In genomic region chr2:61656421-61657411, GRCm38 (mm10) we compare ENCODE assay signal across 8 mouse cellular contexts. TPM values are rescaled to one million over a fixed set of nuclear protein-coding genes. Genes with fewer than 3 reads are reported as not detected.
DNase-seq lines count a peak whose midpoint lies in the region; ATAC-seq and TF ChIP-seq lines count a peak whose summit lies in the region.

No protein-coding gene starts in this region.

- peak overlapping the region; percentile 66 for H3K4me3 ChIP-seq in forebrain, postnatal 0 days (ENCODE audit: low read depth, low read length)
- H3K4me3 ChIP-seq in hindbrain, embryonic 11.5 days (ENCODE audit: low read depth, low read length) = peak overlapping the region; percentile 52
- peak overlapping the region; percentile 57 for H3K4me3 ChIP-seq in lung, embryonic 15.5 days

- H3K27me3 ChIP-seq in forebrain, postnatal 0 days (ENCODE audit: insufficient read depth, low read length) = no peaks in the 10 kb centered on the region
- no peaks in the 10 kb centered on the region for H3K27me3 ChIP-seq in hindbrain, embryonic 11.5 days (ENCODE audit: control insufficient read depth, insufficient read depth, low read length)
- no peaks in the 10 kb centered on the region for H3K27me3 ChIP-seq in lung, embryonic 15.5 days

- H3K4me2 ChIP-seq in forebrain, postnatal 0 days (ENCODE audit: low read depth) = peak overlapping the region; percentile 94
- H3K4me2 ChIP-seq in hindbrain, embryonic 11.5 days (replicated peaks; ENCODE audit: low read depth, low read length) = peak overlapping the region; percentile 93
- peak overlapping the region; percentile 100 for H3K4me2 ChIP-seq in lung, embryonic 15.5 days

- peak; percentile 46 for DNase-seq in T-cell, adult 2 months (ENCODE audit: low spot score)
- peak; percentile 77 for DNase-seq in cerebellum, adult 8-10 months
- DNase-seq in forebrain, postnatal 0 days = peak; percentile 95
- peak; percentile 79 for DNase-seq in hindbrain, embryonic 11.5 days (ENCODE audit: low spot score)
- peak; percentile 92 for DNase-seq in layer of hippocampus, adult 9-11 months
- peak; percentile 70 for DNase-seq in ovary, postnatal 36 days (ENCODE audit: low spot score)
- DNase-seq in thymus, postnatal 36 days = peak; percentile 36 to 58

- peak; percentile 94 for ATAC-seq in forebrain, postnatal 0 days
- ATAC-seq in hindbrain, embryonic 11.5 days (ENCODE audit: low FRiP score) = peak; percentile 89
- peak; percentile 84 for ATAC-seq in lung, embryonic 15.5 days (ENCODE audit: borderline replicate concordance, extremely low read depth, low FRiP score, low TSS enrichment)

- H3K36me3 ChIP-seq in forebrain, postnatal 0 days (ENCODE audit: insufficient read depth) = no peaks in the 10 kb centered on the region
- no peaks in the 10 kb centered on the region for H3K36me3 ChIP-seq in hindbrain, embryonic 11.5 days (ENCODE audit: control insufficient read depth, insufficient read depth, low read length)
- H3K36me3 ChIP-seq in lung, embryonic 15.5 days = no peaks in the 10 kb centered on the region

- H3K4me1 ChIP-seq in forebrain, postnatal 0 days (ENCODE audit: insufficient read depth) = no peaks in the 10 kb centered on the region
- no peaks in the 10 kb centered on the region; the same call in 1 of the 2 replicates for H3K4me1 ChIP-seq in hindbrain, embryonic 11.5 days (replicated peaks; ENCODE audit: control insufficient read depth, insufficient read depth, low read length)
- peaks cover 19% of the 10 kb centered on the region; the same call in 1 of the 2 replicates for H3K4me1 ChIP-seq in lung, embryonic 15.5 days

- H3K9me3 ChIP-seq in forebrain, postnatal 0 days (ENCODE audit: low read length) = no peaks in the 10 kb centered on the region
- no peaks in the 10 kb centered on the region for H3K9me3 ChIP-seq in hindbrain, embryonic 11.5 days (ENCODE audit: control insufficient read depth, low read length)
- no peaks in the 10 kb centered on the region for H3K9me3 ChIP-seq in lung, embryonic 15.5 days

- WGBS in forebrain, postnatal 0 days = 4% methylated on average over 79 of the region's 85 CpGs
- under 1% methylated on average over 67 of the region's 85 CpGs for WGBS in hindbrain, embryonic 11.5 days
- WGBS in lung, embryonic 15.5 days = 2% methylated on average over 85 of the region's 85 CpGs

- TF ChIP-seq CTCF in forebrain, postnatal 0 days (IDR thresholded peaks at IDR 0.05; ENCODE audit: low read depth) = no peak

- H3K27ac ChIP-seq in forebrain, postnatal 0 days (ENCODE audit: low read depth, low read length) = peak overlapping the region; percentile 97
- peak overlapping the region; percentile 88 for H3K27ac ChIP-seq in hindbrain, embryonic 11.5 days (ENCODE audit: low read depth, low read length)
- no peak overlapping the region for H3K27ac ChIP-seq in lung, embryonic 15.5 days

- H3K9ac ChIP-seq in forebrain, postnatal 0 days = peak overlapping the region; percentile 86
- H3K9ac ChIP-seq in hindbrain, embryonic 11.5 days (ENCODE audit: low read depth, low read length) = peak overlapping the region; percentile 74
- peak overlapping the region; percentile 57 for H3K9ac ChIP-seq in lung, embryonic 15.5 days

RNA-seq across cellular contexts. Expression of gene Psmd14, which starts 54.8 kb away (rescaled TPM):
- total RNA-seq in forebrain, postnatal 0 days (2014; rRNA removed) = 182 and 195 TPM in 2 replicates
- 243 and 265 TPM in 2 replicates for polyA plus RNA-seq in forebrain, postnatal 0 days (2015; fragmentation: Nextera tagmentation; extraction: Ambion mirVana)
- 284 and 288 TPM in 2 replicates for polyA plus RNA-seq in hindbrain, embryonic 11.5 days (2014; fragmentation: Nextera tagmentation; extraction: Ambion mirVana)
- polyA plus RNA-seq in lung, embryonic 15.5 days (2015; fragmentation: Nextera tagmentation; extraction: Ambion mirVana) = 174 and 188 TPM in 2 replicates
